Mouse (Mus musculus): ENCODE data around the gene Gm4791. TPM values are rescaled to one million over a fixed set of nuclear protein-coding genes. Genes with fewer than 3 reads are reported as not detected.
A peak's percentile ranks its signal among the peaks of the same experiment; 100 is the strongest.

The Gm4791 gene
- polyA plus RNA-seq (2014; fragmentation: Nextera tagmentation; extraction: Ambion mirVana) = not detected in 2 replicates

- Histone ChIP-seq H3K27me3 (ENCODE audit: control insufficient read depth, insufficient read depth, low read length) (no peaks in the 10 kb centered on the region), H3K4me2 (ENCODE audit: low read length) (no peak within 1 kb of the TSS), H3K27ac (replicated peaks in 1 of 2; ENCODE audit: control insufficient read depth in 1 of 2, insufficient read depth in 1 of 2, low read depth in 2 of 2, low read length in 2 of 2) (no peak within 1 kb of the TSS), H3K9me3 (ENCODE audit: control insufficient read depth, low read length) (no peaks in the 10 kb centered on the region), H3K4me3 (ENCODE audit: control insufficient read depth in 1 of 2, insufficient read depth in 1 of 2, low read depth in 1 of 2, low read length in 2 of 2) (no peak within 1 kb of the TSS), H3K4me1 (ENCODE audit: control insufficient read depth in 2 of 2, insufficient read depth in 2 of 2, low read length in 2 of 2) (no peaks in the 10 kb centered on the region), H3K9ac (ENCODE audit: low read length) (no peak within 1 kb of the TSS), H3K36me3 (ENCODE audit: control insufficient read depth, insufficient read depth, low read length) (no peaks in the 10 kb centered on the region)
- no peak for ATAC-seq (ENCODE audit: insufficient number of reproducible peaks, insufficient read depth, low FRiP score, low read depth)
- 49% methylated on average over 5 of the region's 5 CpGs for WGBS
Measured at GRCm38 (mm10) chr9:46998338-46998791, at the start of gene Gm4791. Gm4791 (plus strand) TSS chr9:46998741.

- no peak overlapping the region for H3K4me2 ChIP-seq (ENCODE audit: low read length)
- no peak for ATAC-seq (ENCODE audit: insufficient number of reproducible peaks, insufficient read depth, low FRiP score, low read depth)
- no peak overlapping the region for H3K4me3 ChIP-seq (ENCODE audit: control insufficient read depth in 1 of 2, insufficient read depth in 1 of 2, low read depth in 1 of 2, low read length in 2 of 2)
- no peaks in the 10 kb centered on the region for H3K36me3 ChIP-seq (ENCODE audit: control insufficient read depth, insufficient read depth, low read length)
- no peak overlapping the region for H3K27ac ChIP-seq (replicated peaks in 1 of 2; ENCODE audit: control insufficient read depth in 1 of 2, insufficient read depth in 1 of 2, low read depth in 2 of 2, low read length in 2 of 2)
- H3K27me3 ChIP-seq (ENCODE audit: control insufficient read depth, insufficient read depth, low read length) = peaks cover 4% of the 10 kb centered on the region
- no peak overlapping the region for H3K9ac ChIP-seq (ENCODE audit: low read length)
- no peaks in the 10 kb centered on the region; a peak in 1 of 4 replicates for H3K4me1 ChIP-seq (ENCODE audit: control insufficient read depth in 2 of 2, insufficient read depth in 2 of 2, low read length in 2 of 2)
- 76% methylated on average over 6 of the region's 6 CpGs for WGBS
- H3K9me3 ChIP-seq (ENCODE audit: control insufficient read depth, low read length) = no peaks in the 10 kb centered on the region
Measured at GRCm38 (mm10) chr9:46956286-46956685, 42.3 kb upstream of the Gm4791 start.

DNA sequence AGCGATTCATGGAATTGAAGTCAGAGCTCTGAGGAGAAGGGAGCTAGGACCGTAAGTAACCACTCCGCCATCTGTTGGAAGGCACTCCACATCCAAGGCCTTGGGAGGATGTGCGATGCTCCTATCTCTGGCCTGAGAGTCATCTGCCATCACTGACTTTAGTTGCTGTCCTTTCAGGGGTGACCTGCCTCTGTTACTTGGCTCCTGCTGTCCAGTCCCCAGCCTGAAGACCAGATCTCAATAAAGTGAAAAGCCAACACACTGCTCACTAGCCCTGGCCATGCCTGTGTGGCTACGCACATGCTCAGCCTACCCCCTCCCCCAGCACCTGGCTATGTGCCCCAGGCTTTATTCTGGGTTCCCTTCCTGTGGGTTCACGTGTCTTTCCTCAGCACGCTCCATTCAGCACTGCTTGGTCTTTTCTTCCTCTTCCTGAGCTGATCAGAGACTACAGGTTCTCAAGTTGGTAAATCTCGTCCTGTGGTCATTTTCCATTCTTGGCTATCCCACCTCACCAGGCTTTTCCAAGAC is 41.1 kb upstream of the Gm4791 start:
- H3K9me3 ChIP-seq (ENCODE audit: control insufficient read depth, low read length) = no peaks in the 10 kb centered on the region
- H3K4me3 ChIP-seq (ENCODE audit: control insufficient read depth in 1 of 2, insufficient read depth in 1 of 2, low read depth in 1 of 2, low read length in 2 of 2) = no peak overlapping the region
- 45% methylated on average over 8 of the region's 8 CpGs for WGBS
- no peak for ATAC-seq (ENCODE audit: insufficient number of reproducible peaks, insufficient read depth, low FRiP score, low read depth)
- no peak overlapping the region for H3K27ac ChIP-seq (replicated peaks in 1 of 2; ENCODE audit: control insufficient read depth in 1 of 2, insufficient read depth in 1 of 2, low read depth in 2 of 2, low read length in 2 of 2)
- no peak overlapping the region for H3K4me2 ChIP-seq (ENCODE audit: low read length)
- H3K9ac ChIP-seq (ENCODE audit: low read length) = no peak overlapping the region
- peaks cover 4% of the 10 kb centered on the region for H3K27me3 ChIP-seq (ENCODE audit: control insufficient read depth, insufficient read depth, low read length)
- H3K36me3 ChIP-seq (ENCODE audit: control insufficient read depth, insufficient read depth, low read length) = no peaks in the 10 kb centered on the region
- no peaks in the 10 kb centered on the region; a peak in 1 of 4 replicates for H3K4me1 ChIP-seq (ENCODE audit: control insufficient read depth in 2 of 2, insufficient read depth in 2 of 2, low read length in 2 of 2)

GRCm38 (mm10) chr9:46966028-46966427 is 32.5 kb upstream of the Gm4791 start:
- Histone ChIP-seq H3K27ac (replicated peaks in 1 of 2; ENCODE audit: control insufficient read depth in 1 of 2, insufficient read depth in 1 of 2, low read depth in 2 of 2, low read length in 2 of 2) (no peak overlapping the region), H3K4me3 (ENCODE audit: control insufficient read depth in 1 of 2, insufficient read depth in 1 of 2, low read depth in 1 of 2, low read length in 2 of 2) (no peak overlapping the region), H3K4me1 (ENCODE audit: control insufficient read depth in 2 of 2, insufficient read depth in 2 of 2, low read length in 2 of 2) (peaks cover 11 to 12% of the 10 kb centered on the region in 2 experiments), H3K9me3 (ENCODE audit: control insufficient read depth, low read length) (no peaks in the 10 kb centered on the region), H3K36me3 (ENCODE audit: control insufficient read depth, insufficient read depth, low read length) (no peaks in the 10 kb centered on the region), H3K4me2 (ENCODE audit: low read length) (no peak overlapping the region), H3K9ac (ENCODE audit: low read length) (no peak overlapping the region), H3K27me3 (ENCODE audit: control insufficient read depth, insufficient read depth, low read length) (peaks cover 20% of the 10 kb centered on the region)
- WGBS = 70% methylated on average over 5 of the region's 5 CpGs
- ATAC-seq (ENCODE audit: insufficient number of reproducible peaks, insufficient read depth, low FRiP score, low read depth) = no peak

DNA sequence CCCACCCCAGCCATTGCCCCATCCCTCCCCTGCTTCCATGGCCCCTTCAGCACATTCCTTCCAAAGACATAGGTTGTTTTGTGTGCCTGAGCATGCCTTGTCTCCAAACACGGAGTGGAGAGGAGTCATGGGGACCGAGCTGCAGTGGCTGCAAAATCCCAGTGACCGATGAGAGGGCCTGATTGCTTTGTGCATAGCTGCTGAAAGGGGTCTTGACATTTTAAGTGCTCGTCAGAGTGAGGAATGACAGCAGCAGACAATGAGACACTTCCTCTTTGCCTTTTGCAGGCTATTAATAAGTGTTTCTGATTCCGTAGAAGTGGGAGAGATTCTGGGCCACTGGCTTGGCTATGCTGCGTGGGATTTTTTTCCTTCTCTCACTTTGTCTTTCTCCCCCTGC is 29.6 kb upstream of the Gm4791 start:
- Histone ChIP-seq H3K27me3 (ENCODE audit: control insufficient read depth, insufficient read depth, low read length) (peaks cover 36% of the 10 kb centered on the region), H3K4me1 (ENCODE audit: control insufficient read depth in 2 of 2, insufficient read depth in 2 of 2, low read length in 2 of 2) (peaks cover 11 to 12% of the 10 kb centered on the region in 2 experiments), H3K27ac (replicated peaks in 1 of 2; ENCODE audit: control insufficient read depth in 1 of 2, insufficient read depth in 1 of 2, low read depth in 2 of 2, low read length in 2 of 2) (no peak overlapping the region), H3K4me3 (ENCODE audit: control insufficient read depth in 1 of 2, insufficient read depth in 1 of 2, low read depth in 1 of 2, low read length in 2 of 2) (no peak overlapping the region), H3K9me3 (ENCODE audit: control insufficient read depth, low read length) (no peaks in the 10 kb centered on the region), H3K36me3 (ENCODE audit: control insufficient read depth, insufficient read depth, low read length) (no peaks in the 10 kb centered on the region), H3K4me2 (ENCODE audit: low read length) (peak overlapping the region; percentile 33), H3K9ac (ENCODE audit: low read length) (no peak overlapping the region)
- WGBS = 6% methylated on average over 6 of the region's 6 CpGs
- no peak; the same call in 1 of the 2 replicates for ATAC-seq (ENCODE audit: insufficient number of reproducible peaks, insufficient read depth, low FRiP score, low read depth)

GRCm38 (mm10) chr9:46969406-46969805 is 29.1 kb upstream of the Gm4791 start:
- H3K9ac ChIP-seq (ENCODE audit: low read length) = no peak overlapping the region
- ATAC-seq (ENCODE audit: insufficient number of reproducible peaks, insufficient read depth, low FRiP score, low read depth) = no peak
- no peaks in the 10 kb centered on the region for H3K36me3 ChIP-seq (ENCODE audit: control insufficient read depth, insufficient read depth, low read length)
- no peak overlapping the region for H3K27ac ChIP-seq (replicated peaks in 1 of 2; ENCODE audit: control insufficient read depth in 1 of 2, insufficient read depth in 1 of 2, low read depth in 2 of 2, low read length in 2 of 2)
- H3K4me2 ChIP-seq (ENCODE audit: low read length) = peak overlapping the region; percentile 33
- H3K27me3 ChIP-seq (ENCODE audit: control insufficient read depth, insufficient read depth, low read length) = peaks cover 36% of the 10 kb centered on the region
- H3K4me3 ChIP-seq (ENCODE audit: control insufficient read depth in 1 of 2, insufficient read depth in 1 of 2, low read depth in 1 of 2, low read length in 2 of 2) = no peak overlapping the region
- WGBS = 28% methylated on average over 6 of the region's 6 CpGs
- H3K9me3 ChIP-seq (ENCODE audit: control insufficient read depth, low read length) = no peaks in the 10 kb centered on the region
- peaks cover 11 to 12% of the 10 kb centered on the region in 2 experiments for H3K4me1 ChIP-seq (ENCODE audit: control insufficient read depth in 2 of 2, insufficient read depth in 2 of 2, low read length in 2 of 2)

GRCm38 (mm10) chr9:46978806-46979205 is 19.7 kb upstream of the Gm4791 start:
- 63% methylated on average over 11 of the region's 11 CpGs for WGBS

DNA sequence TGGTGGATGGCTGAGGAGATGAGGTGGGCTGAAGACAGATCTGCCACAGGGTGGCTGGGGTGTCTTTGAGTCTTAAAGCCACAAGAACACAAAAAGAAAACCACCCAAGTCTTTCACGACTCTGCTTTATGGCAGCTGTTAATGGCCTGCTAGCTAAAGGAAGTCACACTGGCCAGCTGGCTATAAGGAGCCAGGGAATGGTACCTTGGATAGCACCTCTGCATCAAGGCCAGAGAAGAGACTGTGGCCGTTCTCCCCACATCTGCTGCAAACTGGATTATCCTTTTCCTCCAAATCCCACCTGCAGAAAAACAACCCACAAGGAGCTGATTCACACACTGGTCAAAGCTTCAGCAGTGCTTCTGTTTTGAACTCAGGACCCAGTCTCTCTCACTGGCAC is 18.4 kb upstream of the Gm4791 start:
- no peak overlapping the region for H3K9ac ChIP-seq (ENCODE audit: low read length)
- H3K36me3 ChIP-seq (ENCODE audit: control insufficient read depth, insufficient read depth, low read length) = no peaks in the 10 kb centered on the region
- no peak overlapping the region for H3K27ac ChIP-seq (replicated peaks in 1 of 2; ENCODE audit: control insufficient read depth in 1 of 2, insufficient read depth in 1 of 2, low read depth in 2 of 2, low read length in 2 of 2)
- no peak overlapping the region for H3K4me3 ChIP-seq (ENCODE audit: control insufficient read depth in 1 of 2, insufficient read depth in 1 of 2, low read depth in 1 of 2, low read length in 2 of 2)
- no peaks in the 10 kb centered on the region for H3K9me3 ChIP-seq (ENCODE audit: control insufficient read depth, low read length)
- no peaks in the 10 kb centered on the region for H3K4me1 ChIP-seq (ENCODE audit: control insufficient read depth in 2 of 2, insufficient read depth in 2 of 2, low read length in 2 of 2)
- H3K4me2 ChIP-seq (ENCODE audit: low read length) = no peak overlapping the region
- H3K27me3 ChIP-seq (ENCODE audit: control insufficient read depth, insufficient read depth, low read length) = peaks cover 40% of the 10 kb centered on the region
- WGBS = 6% methylated on average over 2 of the region's 2 CpGs
- ATAC-seq (ENCODE audit: insufficient number of reproducible peaks, insufficient read depth, low FRiP score, low read depth) = no peak

More at GRCm38 (mm10) chr9:46978806-46979205, 19.7 kb upstream of the Gm4791 start:
- Histone ChIP-seq H3K4me1 (ENCODE audit: control insufficient read depth in 2 of 2, insufficient read depth in 2 of 2, low read length in 2 of 2) (no peaks in the 10 kb centered on the region), H3K27me3 (ENCODE audit: control insufficient read depth, insufficient read depth, low read length) (peaks cover 31% of the 10 kb centered on the region), H3K36me3 (ENCODE audit: control insufficient read depth, insufficient read depth, low read length) (no peaks in the 10 kb centered on the region), H3K27ac (replicated peaks in 1 of 2; ENCODE audit: control insufficient read depth in 1 of 2, insufficient read depth in 1 of 2, low read depth in 2 of 2, low read length in 2 of 2) (no peak overlapping the region), H3K4me2 (ENCODE audit: low read length) (no peak overlapping the region), H3K9ac (ENCODE audit: low read length) (no peak overlapping the region), H3K4me3 (ENCODE audit: control insufficient read depth in 1 of 2, insufficient read depth in 1 of 2, low read depth in 1 of 2, low read length in 2 of 2) (no peak overlapping the region), H3K9me3 (ENCODE audit: control insufficient read depth, low read length) (no peaks in the 10 kb centered on the region)
- no peak for ATAC-seq (ENCODE audit: insufficient number of reproducible peaks, insufficient read depth, low FRiP score, low read depth)
